Mouse (Mus musculus): ENCODE results near the gene Diaph2. TPM values are rescaled to one million over a fixed set of nuclear protein-coding genes. Genes with fewer than 3 reads are reported as not detected.

Diaph2 gene
- polyA plus RNA-seq, 1 experiment from 2014 or later = 10.3 TPM

GRCm38 (mm10) chrX:130205243-130205642 lies 455.7 kb downstream of the Diaph2 start:
- Histone ChIP-seq H3K4me1 (ENCODE audit: insufficient read depth) (no peaks in the 10 kb centered on the region), H3K4me3 (ENCODE audit: low read depth, low read length) (no peak overlapping the region), H3K9ac (no peak overlapping the region), H3K4me2 (no peak overlapping the region), H3K36me3 (ENCODE audit: insufficient read depth) (no peaks in the 10 kb centered on the region), H3K27ac (ENCODE audit: low read depth) (no peak overlapping the region), H3K27me3 (ENCODE audit: insufficient read depth, low read length) (no peaks in the 10 kb centered on the region), H3K9me3 (ENCODE audit: low read depth, low read length) (no peaks in the 10 kb centered on the region)
- DNase-seq = peak; percentile 34
- TF ChIP-seq CTCF (IDR thresholded peaks at IDR 0.05; ENCODE audit: low read depth) = no peak
- no peak for ATAC-seq (ENCODE audit: insufficient read depth)
- WGBS = 31% methylated on average over 2 of the region's 2 CpGs

DNA sequence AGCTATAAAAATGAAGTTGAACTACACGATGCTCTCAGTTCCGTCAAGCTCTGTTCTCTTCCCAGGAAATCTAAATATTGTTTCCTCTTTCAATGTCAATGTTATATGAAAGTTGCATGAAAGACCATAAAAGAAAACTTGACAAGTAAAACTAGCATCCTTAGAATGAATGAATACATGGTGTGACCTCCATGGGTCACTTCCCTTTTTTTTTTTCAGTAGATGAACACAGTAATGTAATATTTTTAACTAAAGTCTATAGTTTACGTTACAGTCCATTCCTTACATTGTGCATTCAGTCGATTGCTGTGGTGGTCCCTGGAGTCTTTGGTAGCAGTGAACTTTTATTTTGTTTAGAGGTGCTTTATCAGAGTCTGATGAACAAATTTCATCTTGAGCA lies 462.7 kb downstream of the Diaph2 start:
- no peak for DNase-seq
- Histone ChIP-seq H3K27ac (ENCODE audit: low read depth) (no peak overlapping the region), H3K27me3 (ENCODE audit: insufficient read depth, low read length) (no peaks in the 10 kb centered on the region), H3K4me1 (ENCODE audit: insufficient read depth) (no peaks in the 10 kb centered on the region), H3K9ac (no peak overlapping the region), H3K9me3 (ENCODE audit: low read depth, low read length) (no peaks in the 10 kb centered on the region), H3K4me2 (no peak overlapping the region), H3K36me3 (ENCODE audit: insufficient read depth) (no peaks in the 10 kb centered on the region), H3K4me3 (ENCODE audit: low read depth, low read length) (no peak overlapping the region)
- TF ChIP-seq CTCF (IDR thresholded peaks at IDR 0.05; ENCODE audit: low read depth) = no peak
- ATAC-seq (ENCODE audit: insufficient read depth) = no peak
- WGBS = 83% methylated on average over 4 of the region's 4 CpGs

DNA sequence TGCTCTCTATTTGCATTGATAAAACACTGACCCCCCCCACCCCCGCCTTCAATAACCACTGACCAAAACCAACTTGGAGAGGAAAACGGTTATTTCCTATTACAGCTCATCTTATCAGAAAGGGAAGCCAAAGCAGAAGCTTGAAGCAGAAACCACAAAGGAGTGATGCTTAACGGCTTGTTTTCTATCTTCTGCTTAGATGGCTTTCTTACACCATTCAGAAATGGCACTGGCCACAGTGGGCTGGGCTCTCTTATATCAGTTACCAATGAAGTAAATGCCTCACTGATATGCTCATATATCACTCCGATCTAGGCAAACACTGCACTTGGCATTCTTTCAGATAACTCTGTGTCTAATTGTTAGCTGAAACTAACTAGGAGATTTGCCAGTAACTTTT lies 463.2 kb downstream of the Diaph2 start:
- WGBS = 66% methylated on average over 4 of the region's 4 CpGs
- no peak overlapping the region for H3K4me3 ChIP-seq (ENCODE audit: low read depth, low read length)
- no peak overlapping the region for H3K27ac ChIP-seq (ENCODE audit: low read depth)
- H3K4me2 ChIP-seq = no peak overlapping the region
- no peaks in the 10 kb centered on the region for H3K4me1 ChIP-seq (ENCODE audit: insufficient read depth)
- H3K27me3 ChIP-seq (ENCODE audit: insufficient read depth, low read length) = no peaks in the 10 kb centered on the region
- H3K9ac ChIP-seq = no peak overlapping the region
- H3K9me3 ChIP-seq (ENCODE audit: low read depth, low read length) = no peaks in the 10 kb centered on the region
- ATAC-seq (ENCODE audit: insufficient read depth) (no peak), DNase-seq (peak; percentile 4)
- H3K36me3 ChIP-seq (ENCODE audit: insufficient read depth) = no peaks in the 10 kb centered on the region
- no peak for TF ChIP-seq CTCF (IDR thresholded peaks at IDR 0.05; ENCODE audit: low read depth)

GRCm38 (mm10) chrX:130230045-130230444 lies 480.5 kb downstream of the Diaph2 start:
- no peak overlapping the region for H3K9ac ChIP-seq

DNA sequence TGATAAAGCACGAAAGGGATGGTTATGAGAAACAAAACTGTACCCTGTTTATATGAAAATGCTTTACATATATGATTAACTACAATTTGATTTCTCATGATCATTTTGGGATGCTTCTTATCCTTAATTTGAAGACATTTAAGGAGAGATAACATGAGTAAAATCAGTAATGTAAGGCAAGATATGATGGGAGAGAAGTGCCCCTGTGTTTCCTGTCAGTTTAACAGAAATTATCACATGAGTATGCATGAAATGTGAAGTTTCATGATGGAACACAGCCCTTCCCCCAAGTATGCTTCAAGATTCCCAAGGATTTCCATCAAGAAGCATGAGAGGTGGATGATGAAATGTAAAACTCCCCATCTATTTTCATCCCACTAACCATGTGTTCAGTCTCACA lies 485.6 kb downstream of the Diaph2 start:
- 62% methylated on average over 1 of the region's 1 CpGs for WGBS
- Histone ChIP-seq H3K27me3 (ENCODE audit: insufficient read depth, low read length) (no peaks in the 10 kb centered on the region), H3K36me3 (ENCODE audit: insufficient read depth) (no peaks in the 10 kb centered on the region), H3K4me2 (no peak overlapping the region), H3K4me3 (ENCODE audit: low read depth, low read length) (no peak overlapping the region), H3K4me1 (ENCODE audit: insufficient read depth) (no peaks in the 10 kb centered on the region), H3K27ac (ENCODE audit: low read depth) (no peak overlapping the region), H3K9me3 (ENCODE audit: low read depth, low read length) (no peaks in the 10 kb centered on the region), H3K9ac (no peak overlapping the region)
- no peak for TF ChIP-seq CTCF (IDR thresholded peaks at IDR 0.05; ENCODE audit: low read depth)
- DNase-seq (no peak), ATAC-seq (ENCODE audit: insufficient read depth) (no peak)

More at GRCm38 (mm10) chrX:130230045-130230444, 480.5 kb downstream of the Diaph2 start:
- Histone ChIP-seq H3K36me3 (ENCODE audit: insufficient read depth) (no peaks in the 10 kb centered on the region), H3K9me3 (ENCODE audit: low read depth, low read length) (no peaks in the 10 kb centered on the region), H3K4me1 (ENCODE audit: insufficient read depth) (no peaks in the 10 kb centered on the region), H3K4me2 (no peak overlapping the region), H3K27me3 (ENCODE audit: insufficient read depth, low read length) (no peaks in the 10 kb centered on the region), H3K4me3 (ENCODE audit: low read depth, low read length) (no peak overlapping the region), H3K27ac (ENCODE audit: low read depth) (no peak overlapping the region)
- 82% methylated on average over 1 of the region's 1 CpGs for WGBS
- TF ChIP-seq CTCF (IDR thresholded peaks at IDR 0.05; ENCODE audit: low read depth) = no peak
- DNase-seq = no peak
- no peak for ATAC-seq (ENCODE audit: insufficient read depth)

DNA sequence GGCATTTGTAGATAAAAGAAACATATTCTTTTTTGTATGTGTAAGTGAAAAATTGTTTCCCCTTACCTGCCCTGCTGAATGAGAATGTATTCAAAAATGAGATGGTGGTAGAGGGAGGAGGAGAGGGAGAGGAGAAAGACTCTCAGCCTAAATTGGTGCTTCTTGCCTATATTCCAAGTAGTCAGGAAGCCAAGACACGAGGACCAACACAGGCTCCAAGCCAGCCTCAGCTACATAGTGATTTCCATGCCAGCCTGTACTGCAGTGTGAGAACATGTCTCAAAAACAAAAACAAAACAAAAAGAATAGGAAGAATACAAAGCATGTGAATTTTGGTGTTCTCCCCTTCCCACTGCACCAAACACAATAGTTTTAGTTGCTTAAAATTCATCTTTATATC lies 497.1 kb downstream of the Diaph2 start:
- no peak overlapping the region for H3K4me2 ChIP-seq
- H3K27ac ChIP-seq (ENCODE audit: low read depth) = no peak overlapping the region
- no peaks in the 10 kb centered on the region for H3K4me1 ChIP-seq (ENCODE audit: insufficient read depth)
- ATAC-seq (ENCODE audit: insufficient read depth) (no peak), DNase-seq (no peak)
- no peak for TF ChIP-seq CTCF (IDR thresholded peaks at IDR 0.05; ENCODE audit: low read depth)
- H3K9ac ChIP-seq = no peak overlapping the region
- no peaks in the 10 kb centered on the region for H3K36me3 ChIP-seq (ENCODE audit: insufficient read depth)
- 68% methylated on average over 1 of the region's 1 CpGs for WGBS
- H3K9me3 ChIP-seq (ENCODE audit: low read depth, low read length) = no peaks in the 10 kb centered on the region
- no peak overlapping the region for H3K4me3 ChIP-seq (ENCODE audit: low read depth, low read length)
- H3K27me3 ChIP-seq (ENCODE audit: insufficient read depth, low read length) = no peaks in the 10 kb centered on the region

GRCm38 (mm10) chrX:130253664-130254063 lies 504.1 kb downstream of the Diaph2 start:
- H3K4me3 ChIP-seq (ENCODE audit: low read depth, low read length) = no peak overlapping the region

DNA sequence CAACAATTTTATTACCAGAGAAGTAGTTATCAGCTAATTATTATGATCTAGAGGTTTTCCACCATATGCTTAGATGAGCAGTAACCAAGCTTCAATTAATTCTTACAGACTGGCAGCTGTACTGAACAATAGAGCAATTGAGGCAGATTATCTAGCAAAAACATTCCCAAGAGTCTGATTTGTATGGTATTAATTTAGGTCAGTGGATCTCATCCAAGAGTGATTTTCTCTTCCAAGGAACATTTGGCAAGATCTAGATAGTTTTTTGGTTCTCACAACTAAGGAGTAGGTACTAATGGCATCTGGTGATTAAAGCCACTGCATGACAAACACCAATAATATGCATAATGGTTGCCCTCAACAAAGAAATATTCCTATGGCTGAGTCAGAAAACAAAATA lies 516.2 kb downstream of the Diaph2 start:
- TF ChIP-seq CTCF (IDR thresholded peaks at IDR 0.05; ENCODE audit: low read depth) = no peak
- Histone ChIP-seq H3K4me1 (ENCODE audit: insufficient read depth) (no peaks in the 10 kb centered on the region), H3K27me3 (ENCODE audit: insufficient read depth, low read length) (no peaks in the 10 kb centered on the region), H3K4me3 (ENCODE audit: low read depth, low read length) (no peak overlapping the region), H3K4me2 (no peak overlapping the region), H3K36me3 (ENCODE audit: insufficient read depth) (no peaks in the 10 kb centered on the region), H3K27ac (ENCODE audit: low read depth) (no peak overlapping the region), H3K9me3 (ENCODE audit: low read depth, low read length) (no peaks in the 10 kb centered on the region), H3K9ac (no peak overlapping the region)
- no peak for DNase-seq
- no peak for ATAC-seq (ENCODE audit: insufficient read depth)

More at GRCm38 (mm10) chrX:130253664-130254063, 504.1 kb downstream of the Diaph2 start:
- H3K27ac ChIP-seq (ENCODE audit: low read depth) = no peak overlapping the region
- ATAC-seq (ENCODE audit: insufficient read depth) (no peak), DNase-seq (no peak)
- H3K36me3 ChIP-seq (ENCODE audit: insufficient read depth) = no peaks in the 10 kb centered on the region
- no peak for TF ChIP-seq CTCF (IDR thresholded peaks at IDR 0.05; ENCODE audit: low read depth)
- H3K4me1 ChIP-seq (ENCODE audit: insufficient read depth) = no peaks in the 10 kb centered on the region
- no peaks in the 10 kb centered on the region for H3K27me3 ChIP-seq (ENCODE audit: insufficient read depth, low read length)
- no peak overlapping the region for H3K4me2 ChIP-seq
- WGBS = 83% methylated on average over 4 of the region's 4 CpGs
- H3K9ac ChIP-seq = no peak overlapping the region
- no peaks in the 10 kb centered on the region for H3K9me3 ChIP-seq (ENCODE audit: low read depth, low read length)
